Mouse (Mus musculus) layer of hippocampus, adult 2 months (tissue): ENCODE measurements around the gene Fam204a. TPM values are rescaled to one million over a fixed set of nuclear protein-coding genes. Genes with fewer than 3 reads are reported as not detected.

Experiments used
- DNase-seq, 2 experiments: peaks; one replicate each; pipeline ENCODE4 v3.0.0; 2022; ENCODE audit warnings: low spot score in 2 of 2
- H3K27ac ChIP-seq: fragments of 200-600 bp; 2 replicates; pipeline ENCODE4 v1.8.1; 2022
- H3K4me3 ChIP-seq: fragments of 200-600 bp; 2 replicates; pipeline ENCODE4 v1.8.1; 2022; ENCODE audit warnings: mild to moderate bottlenecking
- CTCF ChIP-seq: fragments of 200-600 bp; conservative IDR thresholded peaks from 2 replicates; pipeline ENCODE4 v1.8.1; 2022; ENCODE audit warnings: antibody characterized with exemption, mild to moderate bottlenecking, moderate library complexity
- long read RNA-seq, 2 experiments: library from polyadenylated mRNA; stranded (forward); transcript quantifications; one replicate each; pipeline ENCODE4 v2.0.0; 2021; ENCODE audit warnings: borderline mapping rate in 2 of 2
- total RNA-seq, 2 experiments: library from RNA; stranded (reverse); gene quantifications; 2 replicates each; pipeline ENCODE4 v1.2.3; 2021

The Fam204a gene
- total RNA-seq = 10 to 100 TPM; 33.1 to 35.9 TPM
- long read RNA-seq, experiment 1, transcript Fam204a-206 (8 exons, 951 nt) = minor isoform, 5 of 32 reads
- long read RNA-seq, experiment 1, transcript Fam204a-201 (8 exons, 2,035 nt) = major isoform, 8 of 32 reads
- long read RNA-seq, experiment 1, partial matches to known transcripts = 0 of 32 reads
- long read RNA-seq, experiment 1, other reads (novel, unspliced or antisense) = 17 of 32 reads
- long read RNA-seq, experiment 2, transcript Fam204a-201 (8 exons, 2,035 nt) = major isoform, 7 of 43 reads
- long read RNA-seq, experiment 2, partial matches to known transcripts = 3 of 43 reads
- long read RNA-seq, experiment 2, other reads (novel, unspliced or antisense) = 32 of 43 reads

DNA sequence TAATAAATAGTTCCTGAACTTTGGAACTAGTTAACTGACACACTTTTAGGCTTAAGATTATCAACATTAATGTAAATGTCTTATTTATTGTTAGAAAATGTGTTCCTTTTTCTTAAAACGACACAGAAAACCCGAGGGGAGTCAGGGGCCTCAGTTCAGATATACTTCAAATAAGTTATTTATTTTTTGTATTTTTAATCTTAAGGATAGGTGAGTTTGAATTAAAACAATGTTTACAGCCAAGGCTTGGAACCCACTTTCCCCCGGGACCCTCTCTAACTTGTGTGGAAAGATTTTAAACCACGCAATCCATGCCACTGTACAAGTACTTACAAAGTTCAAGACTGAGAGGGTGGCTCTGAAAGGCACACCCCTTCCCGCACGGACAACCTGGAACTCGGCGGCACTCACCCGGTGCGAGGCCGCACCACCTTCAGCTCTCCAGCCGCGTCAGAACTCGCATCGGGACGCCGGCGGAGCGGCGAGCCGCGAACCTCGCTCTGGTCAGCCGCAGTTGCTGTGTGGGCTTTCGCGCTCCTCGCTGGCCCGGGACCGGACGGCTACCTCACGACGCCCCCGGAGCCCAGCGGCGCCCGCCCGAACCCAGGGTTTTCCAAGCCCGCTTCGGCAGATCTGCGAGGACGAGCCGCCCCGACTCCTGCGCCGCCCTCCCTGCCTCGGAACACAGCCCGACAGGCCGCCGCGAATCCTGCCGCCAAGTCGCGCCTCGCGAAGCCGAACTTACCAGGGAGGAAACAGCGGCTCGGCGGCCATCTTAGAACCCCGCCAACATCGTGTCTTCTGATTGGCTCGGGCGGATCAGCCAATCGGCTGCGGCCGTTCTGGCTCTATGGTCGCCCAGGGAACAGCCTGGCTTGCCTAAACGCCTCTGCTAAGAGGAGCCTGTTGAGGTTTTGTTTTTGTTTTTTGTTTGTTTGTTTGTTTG is at the start of gene Fam204a:
Gene Fam204a (minus strand): TSS at position 803 of the 946 bp plus-strand sequence.
- Histone ChIP-seq H3K27ac (peak within 1 kb of the TSS; percentile 93), H3K4me3 (peak within 1 kb of the TSS; percentile 96)
- TF ChIP-seq CTCF = no peak
- peak; percentile 94 to 96 for DNase-seq

DNA sequence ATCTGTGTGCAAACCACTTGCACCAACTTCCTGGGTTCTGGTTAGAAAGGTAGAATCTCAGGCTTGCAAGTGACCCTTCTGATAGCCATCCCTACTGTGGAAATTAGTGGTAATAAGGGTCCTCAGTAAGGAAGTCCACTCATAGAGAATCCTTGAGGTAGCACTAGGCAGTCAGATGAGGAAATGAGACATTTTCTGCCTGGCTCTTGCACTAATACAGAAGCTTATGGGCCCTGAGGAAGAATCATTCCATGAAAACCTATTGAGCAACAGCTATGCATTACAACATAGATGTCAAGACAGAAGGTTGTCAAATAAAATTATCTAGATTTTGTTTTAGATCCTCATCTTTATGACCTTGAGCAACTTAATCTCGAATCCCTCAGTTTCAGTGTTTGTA is 39.3 kb upstream of the Fam204a start:
- DNase-seq = no peak
- no peak for TF ChIP-seq CTCF
- Histone ChIP-seq H3K4me3 (no peak overlapping the region), H3K27ac (no peak overlapping the region)

DNA sequence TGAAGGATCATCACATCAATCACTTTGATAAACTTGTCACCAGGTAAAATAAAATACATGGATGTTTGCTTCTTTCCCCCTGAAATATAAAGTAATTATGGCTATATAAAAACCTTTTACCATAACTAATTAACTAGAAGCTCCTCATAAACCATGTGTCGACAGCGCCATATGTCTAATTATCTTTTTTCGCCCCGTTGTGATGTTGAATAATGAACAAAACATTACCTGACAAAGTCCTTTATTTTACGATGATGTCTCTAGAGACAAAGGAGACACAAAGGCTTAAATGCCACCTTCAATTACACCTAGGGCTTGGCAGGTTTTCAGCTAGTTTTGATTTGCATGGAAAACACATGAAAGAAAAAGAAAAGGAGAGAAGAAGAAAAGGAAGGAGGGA is 34.2 kb upstream of the Fam204a start:
- no peak for DNase-seq
- Histone ChIP-seq H3K27ac (no peak overlapping the region), H3K4me3 (no peak overlapping the region)
- no peak for TF ChIP-seq CTCF

DNA sequence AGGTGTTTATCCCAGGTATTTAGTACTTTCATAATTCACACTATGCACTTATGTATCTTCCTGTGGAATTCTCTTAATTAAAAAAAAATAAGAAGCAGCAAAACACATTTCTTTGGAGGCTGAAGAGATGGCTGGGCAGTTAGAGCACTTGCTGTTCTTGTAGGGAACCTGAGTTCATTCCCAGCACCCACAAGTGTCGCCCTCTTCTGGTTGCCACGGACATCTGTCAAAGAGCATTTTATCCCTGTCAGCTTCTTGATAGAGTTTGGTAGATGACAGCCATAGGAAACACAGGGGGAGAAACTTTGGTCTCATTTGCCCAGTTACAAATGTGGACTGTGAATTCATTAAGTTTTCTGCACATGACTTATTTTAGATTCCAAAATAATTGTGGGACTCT is 25.5 kb upstream of the Fam204a start:
- no peak for DNase-seq
- TF ChIP-seq CTCF = peak; percentile 54
- Histone ChIP-seq H3K27ac (no peak overlapping the region), H3K4me3 (no peak overlapping the region)

DNA sequence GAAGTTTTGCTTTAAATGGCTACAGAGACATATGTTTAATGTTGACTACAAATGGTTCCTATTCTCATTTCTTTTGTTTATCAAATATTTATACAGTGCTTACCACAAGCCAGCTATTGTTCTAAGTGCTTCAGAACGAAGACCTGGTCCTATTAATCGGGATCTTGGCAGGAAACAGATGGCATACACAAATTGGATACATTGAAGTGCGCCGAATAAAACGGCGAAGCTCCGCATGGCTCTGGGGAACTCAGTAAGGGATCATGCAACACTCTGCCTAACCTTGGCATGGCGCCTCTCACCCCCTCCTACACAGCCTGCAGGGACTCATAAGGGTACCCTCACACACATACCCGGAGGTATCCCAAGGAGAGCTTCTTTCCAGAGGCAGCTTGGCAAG is 24.7 kb upstream of the Fam204a start:
- Histone ChIP-seq H3K4me3 (no peak overlapping the region), H3K27ac (no peak overlapping the region)
- no peak for TF ChIP-seq CTCF
- no peak for DNase-seq

DNA sequence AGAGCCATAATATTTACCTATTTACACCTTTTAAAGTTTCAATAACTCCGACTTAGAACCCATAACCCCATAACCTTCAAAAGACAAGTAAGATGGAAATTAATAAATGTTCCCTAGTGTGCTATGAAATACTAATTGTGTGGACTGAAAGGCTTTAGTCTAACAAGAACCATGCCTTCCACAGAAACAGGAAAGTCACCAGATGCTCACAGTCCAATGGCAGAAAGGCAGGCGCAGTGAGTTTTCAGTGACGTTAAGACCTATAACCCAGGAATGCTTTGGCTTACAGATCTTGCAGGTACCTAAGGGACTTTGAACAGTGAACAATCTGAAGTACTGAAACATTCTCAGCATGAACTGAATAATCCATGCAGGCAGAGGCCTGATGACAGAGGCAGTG is 18.7 kb upstream of the Fam204a start:
- Histone ChIP-seq H3K27ac (no peak overlapping the region), H3K4me3 (no peak overlapping the region)
- no peak for DNase-seq
- no peak for TF ChIP-seq CTCF

DNA sequence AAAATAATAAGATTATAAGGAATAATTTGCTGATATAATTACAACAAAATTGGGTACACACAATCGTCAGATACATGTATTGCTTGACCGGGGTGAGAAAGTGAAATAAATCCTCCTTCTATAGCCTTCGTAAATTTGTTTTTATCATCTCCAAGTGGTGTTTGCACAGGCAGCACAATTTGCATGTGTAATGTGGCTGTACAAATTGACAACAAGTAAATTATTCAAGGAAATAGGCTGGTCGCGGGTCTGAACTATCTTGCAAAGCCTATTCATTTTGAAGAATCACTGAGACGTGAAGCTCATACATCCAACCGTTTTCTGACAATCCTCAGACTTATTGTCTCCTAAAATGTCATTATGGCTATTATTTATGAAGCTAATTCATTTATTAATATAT is 16.1 kb upstream of the Fam204a start:
- Histone ChIP-seq H3K4me3 (no peak overlapping the region), H3K27ac (no peak overlapping the region)
- no peak for DNase-seq
- TF ChIP-seq CTCF = no peak

DNA sequence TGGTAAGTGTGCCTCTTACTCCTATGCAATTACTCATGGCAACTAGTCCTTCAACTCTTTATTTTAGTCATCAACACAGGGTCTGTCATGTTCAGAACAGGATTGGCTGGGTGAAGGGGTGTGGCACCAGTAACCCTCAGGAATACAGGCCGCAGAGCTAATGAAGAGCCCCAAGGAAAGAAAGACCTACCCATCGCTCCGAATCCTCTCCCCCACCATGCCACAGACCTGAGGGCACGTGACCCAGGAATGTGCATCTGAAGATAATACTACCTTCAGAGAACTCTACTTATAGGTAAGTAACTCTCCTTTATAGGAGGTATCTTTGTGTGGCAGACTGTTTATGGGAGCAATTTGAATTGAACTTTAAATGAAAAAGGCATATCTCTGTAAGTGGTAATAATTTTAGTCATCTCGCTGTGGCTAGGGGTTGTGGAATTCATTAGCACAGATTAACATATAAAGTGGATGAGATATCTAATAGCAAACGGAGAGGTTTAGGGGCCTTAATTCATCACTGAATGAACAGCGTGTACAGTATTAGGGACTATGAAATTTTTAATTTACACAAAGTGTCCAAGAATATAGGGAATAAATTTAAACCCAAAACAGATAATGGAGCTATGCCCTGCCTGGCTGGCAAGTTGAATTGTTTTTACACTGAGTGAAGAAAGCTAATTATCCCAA is 15.6 kb upstream of the Fam204a start:
- no peak for TF ChIP-seq CTCF
- Histone ChIP-seq H3K27ac (no peak overlapping the region), H3K4me3 (no peak overlapping the region)
- no peak for DNase-seq

DNA sequence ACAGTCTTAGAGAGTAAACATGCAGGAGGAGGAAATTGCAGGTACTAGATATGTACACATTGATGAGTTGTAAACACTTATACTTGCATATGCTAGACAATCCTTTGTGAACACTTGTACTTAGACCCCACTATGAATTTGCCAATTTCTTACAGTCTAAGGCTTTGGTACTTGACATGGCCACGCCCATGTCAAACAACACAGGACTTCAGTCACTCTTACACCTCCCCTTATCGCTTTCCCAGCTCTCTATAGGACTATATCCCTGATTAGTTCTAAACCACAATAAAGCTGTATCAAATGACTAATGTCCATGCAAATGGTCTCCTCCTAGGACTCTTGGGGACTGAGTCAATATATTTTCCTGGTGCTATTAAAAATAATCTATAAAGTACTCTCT is 5.0 kb upstream of the Fam204a start:
- H3K4me3 ChIP-seq = no peak overlapping the region
- DNase-seq = no peak
- no peak overlapping the region for H3K27ac ChIP-seq
- TF ChIP-seq CTCF = no peak

DNA sequence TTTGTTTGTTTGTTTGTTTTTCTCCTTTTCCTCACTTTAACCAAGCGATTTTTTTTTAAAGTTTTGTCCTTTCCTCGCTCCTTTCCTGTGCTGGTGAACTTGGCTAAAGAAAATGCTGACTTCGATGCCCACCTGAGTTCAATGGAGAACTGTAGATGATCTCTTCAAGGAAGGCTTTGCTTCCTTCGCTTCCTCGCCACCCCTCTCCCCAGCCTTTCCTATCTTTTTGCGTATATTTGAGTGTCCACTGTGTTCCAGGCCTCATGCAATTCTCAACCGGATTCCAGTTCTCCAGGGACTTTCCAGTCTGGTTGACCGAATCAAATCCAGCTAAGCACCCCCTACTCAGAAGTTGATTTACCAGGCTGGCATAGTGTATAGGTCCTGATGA is 339 bp upstream of the Fam204a start:
- TF ChIP-seq CTCF = no peak
- DNase-seq = no peak
- Histone ChIP-seq H3K4me3 (peak overlapping the region; percentile 96), H3K27ac (peak overlapping the region; percentile 93)

DNA sequence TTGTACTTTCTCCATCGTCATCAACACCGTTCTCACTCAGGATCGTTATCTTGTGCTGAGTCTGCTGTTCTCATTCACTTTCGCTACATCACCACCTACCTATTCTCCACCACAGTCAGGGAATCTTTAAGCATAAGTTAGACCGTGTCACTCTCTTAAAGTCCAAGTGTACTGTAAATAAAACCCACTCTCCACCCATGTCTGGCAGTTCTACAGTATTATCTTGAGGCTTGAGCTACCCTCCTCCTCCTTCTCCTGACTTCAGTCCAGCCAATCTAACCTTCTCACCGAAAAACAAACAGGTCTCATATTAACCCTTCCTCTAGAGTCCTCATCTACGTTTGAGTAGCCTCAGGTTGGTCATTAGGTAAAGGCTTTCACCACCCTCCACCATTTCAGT is 7.1 kb downstream of the Fam204a start:
- no peak for DNase-seq
- H3K27ac ChIP-seq = no peak overlapping the region
- no peak for TF ChIP-seq CTCF

DNA sequence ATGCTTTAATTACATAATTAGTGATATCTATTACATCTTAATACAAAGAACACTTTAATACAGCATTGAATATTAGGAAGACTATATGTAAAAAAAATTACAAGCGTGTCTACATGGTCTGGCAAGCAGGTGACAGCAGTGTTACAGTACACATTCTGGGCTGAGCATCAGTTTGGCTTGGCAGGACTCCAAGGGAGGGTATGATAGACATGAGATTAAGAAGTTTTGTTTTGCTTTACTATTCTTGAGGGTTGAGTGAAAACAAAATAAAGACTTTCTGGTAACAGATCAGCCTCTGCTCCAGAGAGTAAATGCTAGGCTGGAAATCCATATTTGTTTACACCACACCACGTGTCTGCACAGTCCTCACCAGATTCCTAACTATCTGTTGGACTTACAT is 8.5 kb downstream of the Fam204a start:
- no peak for DNase-seq
- no peak overlapping the region for H3K4me3 ChIP-seq
- no peak for TF ChIP-seq CTCF
- H3K27ac ChIP-seq = no peak overlapping the region

More for the DNA sequence above, 7.1 kb downstream of the Fam204a start:
- no peak overlapping the region for H3K4me3 ChIP-seq

DNA sequence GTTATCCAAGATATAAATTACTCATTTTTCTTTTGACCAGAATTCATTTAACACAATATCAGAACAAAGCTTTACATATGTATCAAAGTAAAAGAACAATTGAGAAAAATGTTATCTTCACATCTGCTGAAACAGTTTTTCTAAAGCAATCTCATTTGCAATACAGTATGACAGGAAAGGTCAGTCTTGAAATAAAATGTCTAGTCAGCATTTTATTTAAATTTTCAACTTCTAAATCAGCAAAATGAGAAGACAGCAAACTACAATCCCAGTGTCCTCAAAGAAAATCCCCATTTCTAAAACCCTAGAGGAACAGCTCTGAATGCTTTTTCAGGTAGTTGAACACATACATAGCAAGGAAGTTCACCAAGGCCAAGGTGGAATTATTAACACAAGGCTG is 18.3 kb downstream of the Fam204a start:
- H3K4me3 ChIP-seq = no peak overlapping the region
- no peak for TF ChIP-seq CTCF
- no peak for DNase-seq
- H3K27ac ChIP-seq = no peak overlapping the region
